Mouse (Mus musculus) kidney, postnatal 25 days (tissue): ENCODE results near the gene Wtap.
A peak's percentile ranks its signal among the peaks of the same experiment; 100 is the strongest.
"Not testable (repeated sequence)": the region's sequence is repeated elsewhere in the genome, so short reads cannot be mapped to it uniquely, and the experiment has no call there.

Experiments used
- DNase-seq, 2 experiments: peaks; one replicate each; pipeline ENCODE4 v3.0.0; 2021; ENCODE audit warnings: mixed read lengths in 2 of 2

Wtap gene

GRCm38 (mm10) chr17:12960331-12960873, 33.6 kb downstream of the Wtap start, which contains the start of gene Acat2:
Acat2 (minus strand) TSS chr17:12960747.
- peak; percentile 95 to 98 for DNase-seq

GRCm38 (mm10) chr17:12959377-12959776, 34.6 kb downstream of the Wtap start:
- not testable (repeated sequence) for DNase-seq

DNA sequence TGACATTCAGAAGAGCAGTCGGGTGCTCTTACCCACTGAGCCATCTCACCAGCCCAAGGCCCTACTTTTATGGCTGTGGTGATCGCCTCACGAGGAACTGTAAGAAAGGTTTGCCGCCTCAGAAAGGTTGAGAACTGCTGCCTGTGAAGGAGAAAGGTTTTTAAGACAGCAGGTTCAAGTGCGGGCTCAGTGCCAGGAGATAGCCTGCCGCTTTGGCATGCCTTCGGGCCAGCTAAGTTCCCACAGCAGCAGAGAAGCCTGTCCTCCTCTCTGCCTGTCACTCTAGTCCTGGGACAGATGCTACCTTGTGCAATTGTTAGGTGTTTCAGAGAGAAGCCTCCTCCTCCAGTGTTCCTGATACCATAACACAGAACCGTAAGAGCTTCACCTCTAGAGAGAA, 37.3 kb downstream of the Wtap start:
- peak; percentile 51 to 57 for DNase-seq

GRCm38 (mm10) chr17:12949669-12950068, 44.3 kb downstream of the Wtap start:
- DNase-seq = no peak

DNA sequence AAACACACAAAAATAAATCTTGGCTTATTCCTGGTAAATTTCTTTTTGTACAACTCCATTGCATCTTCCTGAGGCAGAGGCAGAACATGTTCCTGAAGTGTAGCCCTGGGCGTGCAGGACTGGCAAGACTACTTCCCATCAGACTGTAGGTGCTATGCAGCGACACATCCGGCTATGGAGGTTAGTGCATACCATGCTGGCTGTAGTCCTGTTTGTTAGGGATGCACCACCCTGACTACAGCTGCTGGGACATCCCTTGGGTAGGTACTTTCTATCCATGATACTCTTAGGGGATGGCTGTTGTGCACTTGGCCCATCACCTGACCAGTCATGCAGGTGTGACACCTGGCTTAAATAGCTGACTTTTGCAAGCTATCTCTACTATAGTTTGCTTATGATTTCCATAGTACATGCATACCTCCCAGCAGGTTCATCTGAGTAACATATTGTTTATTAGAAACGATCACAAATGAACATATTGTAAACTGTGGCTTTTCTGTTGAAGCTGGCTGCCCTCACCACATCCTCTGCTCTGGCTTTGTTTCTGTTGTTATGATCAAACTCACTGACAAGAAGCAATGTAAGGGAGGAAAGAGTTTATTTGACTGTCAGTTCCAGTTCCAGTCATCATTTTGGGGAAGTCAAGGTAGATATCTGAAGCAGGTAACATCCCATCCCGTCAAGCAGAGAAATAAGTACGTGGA, 51.4 kb downstream of the Wtap start:
- no peak for DNase-seq

DNA sequence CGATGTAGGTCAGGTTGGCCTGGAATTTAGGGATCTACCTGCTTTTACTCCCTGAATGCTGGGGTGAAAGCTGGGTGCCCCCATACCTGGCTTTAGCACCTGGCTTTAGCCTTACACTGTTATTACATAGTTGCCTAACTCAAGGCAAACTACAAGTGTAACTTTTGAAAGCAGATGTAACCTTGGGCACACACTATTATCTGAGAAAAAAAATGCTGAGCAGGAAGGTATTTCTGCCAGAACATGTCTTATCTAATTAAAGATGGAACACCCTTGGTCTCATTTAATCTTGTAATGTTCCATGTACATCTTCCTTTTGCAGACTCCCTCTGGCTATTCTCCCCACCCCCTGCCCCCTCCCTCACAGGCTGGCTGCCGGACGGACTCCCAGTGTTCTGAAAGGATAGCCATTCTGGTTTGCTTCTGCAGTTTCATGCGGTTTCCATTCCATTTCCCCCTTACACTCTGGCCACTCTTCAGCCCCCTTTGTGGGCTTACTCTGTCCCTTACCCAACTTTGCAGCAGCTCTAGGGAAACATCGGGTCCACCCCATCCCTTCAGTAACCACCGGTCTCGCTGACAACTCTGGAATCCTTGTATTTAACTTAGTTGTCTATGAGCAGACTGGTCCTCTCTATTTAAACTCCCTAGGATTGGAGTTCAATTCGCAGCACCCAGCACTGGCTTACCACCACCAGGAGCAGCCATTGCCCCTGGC, 52.3 kb downstream of the Wtap start:
- DNase-seq = no peak

GRCm38 (mm10) chr17:12940151-12940805, 53.7 kb downstream of the Wtap start, which contains the start of gene Acat3:
Acat3 (minus strand) TSS chr17:12940600.
- DNase-seq = peak; percentile 28 to 57

DNA sequence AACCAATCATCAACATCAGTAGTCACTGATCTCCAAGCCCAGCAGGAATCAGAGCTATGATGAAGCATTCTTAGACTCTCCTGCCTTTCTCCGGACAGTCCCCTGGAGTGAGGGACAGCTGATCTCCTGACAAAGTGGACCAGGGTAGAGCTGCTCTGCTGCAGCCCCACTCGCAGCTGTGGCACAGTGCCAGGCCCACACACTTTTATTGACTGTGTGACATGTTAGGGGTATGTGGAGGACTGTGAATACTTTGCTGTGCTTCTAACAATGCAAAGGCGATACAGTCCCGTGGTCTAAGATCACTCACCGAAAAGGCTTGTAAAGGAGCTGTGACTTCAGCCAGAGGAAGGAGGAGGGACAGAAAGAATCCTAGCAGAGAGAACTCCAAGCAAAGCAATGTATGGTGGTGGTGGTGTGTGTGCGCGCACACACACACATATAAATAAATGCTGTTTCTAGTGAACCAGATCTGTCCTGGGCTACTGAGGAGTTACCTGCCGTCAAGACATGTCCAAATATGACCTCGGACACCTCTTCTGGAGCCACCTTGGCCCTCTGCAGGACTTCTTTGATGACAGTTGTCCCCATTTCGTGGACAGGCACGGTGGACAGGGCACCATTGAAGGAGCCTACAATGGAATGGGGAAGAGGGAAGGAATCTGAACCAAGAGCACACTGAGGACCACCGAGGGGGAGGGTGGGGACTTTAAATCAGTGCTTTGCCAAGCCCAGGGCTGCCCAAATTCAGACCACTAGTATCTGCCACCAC, 54.4 kb downstream of the Wtap start:
- DNase-seq = not testable (repeated sequence)

- DNase-seq = no peak
Measured at GRCm38 (mm10) chr17:12938077-12938476, 55.9 kb downstream of the Wtap start.

- no peak for DNase-seq
Measured at GRCm38 (mm10) chr17:12937412-12937970, 56.5 kb downstream of the Wtap start.

DNA sequence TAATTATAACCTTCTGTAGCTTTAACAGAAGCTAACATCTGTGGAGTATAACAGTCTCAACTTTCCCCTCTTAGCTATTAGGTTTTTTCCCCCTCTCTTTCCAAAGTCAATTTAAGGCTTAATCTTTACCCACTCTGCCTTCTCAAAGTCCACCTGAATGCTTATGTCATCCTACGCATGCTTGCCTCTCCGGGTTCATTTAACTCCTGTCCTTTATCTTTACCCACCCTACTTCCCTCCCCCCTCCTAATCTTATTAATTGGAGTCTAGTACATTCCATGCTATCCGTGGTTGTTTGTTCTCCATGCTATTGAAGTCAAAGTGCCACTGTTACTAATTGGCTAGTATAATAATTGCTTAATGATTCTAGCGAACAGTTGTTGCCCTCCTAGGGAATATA, 58.2 kb downstream of the Wtap start:
- peak in 1 of 2 experiments; percentile 65 for DNase-seq

- peak in 1 of 2 experiments; percentile 71 for DNase-seq
Measured at GRCm38 (mm10) chr17:12931576-12931975, 62.4 kb downstream of the Wtap start.

- DNase-seq = no peak
Measured at GRCm38 (mm10) chr17:12925703-12926180, 68.2 kb downstream of the Wtap start.

- no peak for DNase-seq
Measured at GRCm38 (mm10) chr17:12925001-12925400, 69.0 kb downstream of the Wtap start.

- DNase-seq = no peak
Measured at GRCm38 (mm10) chr17:12921073-12921472, 72.9 kb downstream of the Wtap start.
